Mouse (Mus musculus): ENCODE data around the gene 3110082I17Rik. TPM values are rescaled to one million over a fixed set of nuclear protein-coding genes. Genes with fewer than 3 reads are reported as not detected.
A peak's percentile ranks its signal among the peaks of the same experiment; 100 is the strongest.

3110082I17Rik gene
- polyA plus RNA-seq, 1 experiment from 2014 or later, result 12.7 TPM

- peak overlapping the region; percentile 92 for H3K4me2 ChIP-seq (replicated peaks)
- peak; percentile 60 for ATAC-seq (ENCODE audit: low FRiP score)
- peak overlapping the region; percentile 71 for H3K9ac ChIP-seq
- H3K36me3 ChIP-seq (replicated peaks; ENCODE audit: control insufficient read depth, insufficient read depth), result no peaks in the 10 kb centered on the region
- no peaks in the 10 kb centered on the region for H3K9me3 ChIP-seq (ENCODE audit: control insufficient read depth, low read length)
- no peak overlapping the region for H3K27ac ChIP-seq
- WGBS, result 1% methylated on average over 68 of the region's 73 CpGs
- peaks cover 29% of the 10 kb centered on the region for H3K4me1 ChIP-seq (replicated peaks; ENCODE audit: control insufficient read depth, insufficient read depth, low read length)
- no peaks in the 10 kb centered on the region for H3K27me3 ChIP-seq (ENCODE audit: control insufficient read depth, insufficient read depth, low read length)
- peak; percentile 75 for DNase-seq (ENCODE audit: low spot score)
- H3K4me3 ChIP-seq (replicated peaks; ENCODE audit: low read length), result peak overlapping the region; percentile 70
Measured at GRCm38 (mm10) chr5:139380385-139381248, 79.7 kb downstream of the 3110082I17Rik start.

- 22% methylated on average over 8 of the region's 8 CpGs for WGBS
- Histone ChIP-seq H3K4me2 (replicated peaks) (peak overlapping the region; percentile 92), H3K4me1 (replicated peaks; ENCODE audit: control insufficient read depth, insufficient read depth, low read length) (peaks cover 29% of the 10 kb centered on the region), H3K4me3 (replicated peaks; ENCODE audit: low read length) (peak overlapping the region; percentile 70), H3K9me3 (ENCODE audit: control insufficient read depth, low read length) (no peaks in the 10 kb centered on the region), H3K36me3 (replicated peaks; ENCODE audit: control insufficient read depth, insufficient read depth) (no peaks in the 10 kb centered on the region), H3K27me3 (ENCODE audit: control insufficient read depth, insufficient read depth, low read length) (no peaks in the 10 kb centered on the region), H3K9ac (peak overlapping the region; percentile 71), H3K27ac (peak overlapping the region; percentile 75; the same call in 1 of the 2 replicates)
- DNase-seq (ENCODE audit: low spot score) (no peak), ATAC-seq (ENCODE audit: low FRiP score) (no peak; the same call in 1 of the 2 replicates)
Measured at GRCm38 (mm10) chr5:139379771-139380384, 80.4 kb downstream of the 3110082I17Rik start.

GRCm38 (mm10) chr5:139378986-139379629 lies 81.2 kb downstream of the 3110082I17Rik start:
- 46% methylated on average over 21 of the region's 21 CpGs for WGBS
- no peaks in the 10 kb centered on the region for H3K9me3 ChIP-seq (ENCODE audit: control insufficient read depth, low read length)
- H3K9ac ChIP-seq, result no peak overlapping the region
- peak overlapping the region; percentile 75 for H3K27ac ChIP-seq
- H3K4me3 ChIP-seq (replicated peaks; ENCODE audit: low read length), result no peak overlapping the region
- ATAC-seq (ENCODE audit: low FRiP score), result no peak
- peaks cover 29% of the 10 kb centered on the region for H3K4me1 ChIP-seq (replicated peaks; ENCODE audit: control insufficient read depth, insufficient read depth, low read length)
- no peak for DNase-seq (ENCODE audit: low spot score)
- 0 out of 2 replicates have a peak overlapping the region, but pooled peaks have one; percentile 3 for H3K4me2 ChIP-seq (replicated peaks)
- H3K36me3 ChIP-seq (replicated peaks; ENCODE audit: control insufficient read depth, insufficient read depth), result no peaks in the 10 kb centered on the region
- H3K27me3 ChIP-seq (ENCODE audit: control insufficient read depth, insufficient read depth, low read length), result no peaks in the 10 kb centered on the region

DNA sequence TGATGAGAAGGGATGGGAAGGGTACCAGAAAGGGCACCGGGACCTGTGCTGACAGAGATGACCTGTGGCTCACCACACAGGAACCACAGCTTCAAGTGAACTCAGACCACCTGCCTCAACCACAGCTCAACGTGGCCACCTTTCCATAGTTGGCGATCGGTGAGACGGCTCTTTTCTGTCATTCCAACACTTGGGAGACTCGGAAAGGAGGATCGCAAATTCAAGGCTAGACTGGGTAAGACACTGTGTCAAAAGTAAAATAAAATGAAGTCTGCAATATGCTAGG lies 82.1 kb downstream of the 3110082I17Rik start:
- no peak for ATAC-seq (ENCODE audit: low FRiP score)
- Histone ChIP-seq H3K4me3 (replicated peaks; ENCODE audit: low read length) (no peak overlapping the region), H3K9me3 (ENCODE audit: control insufficient read depth, low read length) (no peaks in the 10 kb centered on the region), H3K36me3 (replicated peaks; ENCODE audit: control insufficient read depth, insufficient read depth) (no peaks in the 10 kb centered on the region), H3K4me2 (replicated peaks) (no peak overlapping the region), H3K27me3 (ENCODE audit: control insufficient read depth, insufficient read depth, low read length) (no peaks in the 10 kb centered on the region), H3K9ac (no peak overlapping the region), H3K4me1 (replicated peaks; ENCODE audit: control insufficient read depth, insufficient read depth, low read length) (peaks cover 28% of the 10 kb centered on the region), H3K27ac (no peak overlapping the region)
- no peak for DNase-seq (ENCODE audit: low spot score)
- WGBS, result 90% methylated on average over 7 of the region's 7 CpGs

GRCm38 (mm10) chr5:139377468-139378270 lies 82.7 kb downstream of the 3110082I17Rik start, which contains the start of gene Gpr146:
Gene Gpr146, plus strand, starts transcription at chr5:139377697.
- H3K27ac ChIP-seq, result peak within 1 kb of the TSS; percentile 75
- no peak within 1 kb of the TSS for H3K4me3 ChIP-seq (replicated peaks; ENCODE audit: low read length)
- 83% methylated on average over 18 of the region's 18 CpGs for WGBS
- H3K9ac ChIP-seq, result no peak within 1 kb of the TSS
- ATAC-seq (ENCODE audit: low FRiP score), result no peak
- H3K27me3 ChIP-seq (ENCODE audit: control insufficient read depth, insufficient read depth, low read length), result no peaks in the 10 kb centered on the region
- no peaks in the 10 kb centered on the region for H3K9me3 ChIP-seq (ENCODE audit: control insufficient read depth, low read length)
- H3K36me3 ChIP-seq (replicated peaks; ENCODE audit: control insufficient read depth, insufficient read depth), result no peaks in the 10 kb centered on the region
- H3K4me2 ChIP-seq (replicated peaks), result no peak within 1 kb of the TSS
- DNase-seq (ENCODE audit: low spot score), result no peak
- H3K4me1 ChIP-seq (replicated peaks; ENCODE audit: control insufficient read depth, insufficient read depth, low read length), result peaks cover 24% of the 10 kb centered on the region

GRCm38 (mm10) chr5:139374841-139375240 lies 85.5 kb downstream of the 3110082I17Rik start:
- no peak overlapping the region for H3K4me3 ChIP-seq (replicated peaks; ENCODE audit: low read length)
- H3K4me1 ChIP-seq (replicated peaks; ENCODE audit: control insufficient read depth, insufficient read depth, low read length), result peaks cover 22% of the 10 kb centered on the region
- H3K9ac ChIP-seq, result no peak overlapping the region
- no peaks in the 10 kb centered on the region for H3K9me3 ChIP-seq (ENCODE audit: control insufficient read depth, low read length)
- no peak overlapping the region for H3K4me2 ChIP-seq (replicated peaks)
- 91% methylated on average over 2 of the region's 2 CpGs for WGBS
- H3K27me3 ChIP-seq (ENCODE audit: control insufficient read depth, insufficient read depth, low read length), result no peaks in the 10 kb centered on the region
- no peaks in the 10 kb centered on the region for H3K36me3 ChIP-seq (replicated peaks; ENCODE audit: control insufficient read depth, insufficient read depth)
- H3K27ac ChIP-seq, result no peak overlapping the region
- ATAC-seq (ENCODE audit: low FRiP score) (no peak), DNase-seq (ENCODE audit: low spot score) (no peak)

- WGBS, result 82% methylated on average over 6 of the region's 6 CpGs
- Histone ChIP-seq H3K4me2 (replicated peaks) (no peak overlapping the region), H3K27me3 (ENCODE audit: control insufficient read depth, insufficient read depth, low read length) (no peaks in the 10 kb centered on the region), H3K4me3 (replicated peaks; ENCODE audit: low read length) (no peak overlapping the region), H3K9ac (no peak overlapping the region), H3K9me3 (ENCODE audit: control insufficient read depth, low read length) (no peaks in the 10 kb centered on the region), H3K4me1 (replicated peaks; ENCODE audit: control insufficient read depth, insufficient read depth, low read length) (peaks cover 18% of the 10 kb centered on the region), H3K27ac (no peak overlapping the region), H3K36me3 (replicated peaks; ENCODE audit: control insufficient read depth, insufficient read depth) (no peaks in the 10 kb centered on the region)
- ATAC-seq (ENCODE audit: low FRiP score) (no peak), DNase-seq (ENCODE audit: low spot score) (no peak)
Measured at GRCm38 (mm10) chr5:139373889-139374444, 86.4 kb downstream of the 3110082I17Rik start.

- no peaks in the 10 kb centered on the region for H3K27me3 ChIP-seq (ENCODE audit: control insufficient read depth, insufficient read depth, low read length)
- H3K27ac ChIP-seq, result no peak overlapping the region
- no peak overlapping the region for H3K9ac ChIP-seq
- no peak overlapping the region for H3K4me2 ChIP-seq (replicated peaks)
- WGBS, result 82% methylated on average over 3 of the region's 3 CpGs
- no peak for DNase-seq (ENCODE audit: low spot score)
- H3K9me3 ChIP-seq (ENCODE audit: control insufficient read depth, low read length), result no peaks in the 10 kb centered on the region
- no peak overlapping the region for H3K4me3 ChIP-seq (replicated peaks; ENCODE audit: low read length)
- H3K36me3 ChIP-seq (replicated peaks; ENCODE audit: control insufficient read depth, insufficient read depth), result no peaks in the 10 kb centered on the region
- H3K4me1 ChIP-seq (replicated peaks; ENCODE audit: control insufficient read depth, insufficient read depth, low read length), result peaks cover 17% of the 10 kb centered on the region
- no peak for ATAC-seq (ENCODE audit: low FRiP score)
Measured at GRCm38 (mm10) chr5:139373126-139373525, 87.2 kb downstream of the 3110082I17Rik start.

Measured in hindbrain, embryonic 14.5 days (tissue).